Mouse (Mus musculus) spleen, adult 2 months (tissue): Measurements from ENCODE around the gene Cdc42.

Experiments
- CTCF ChIP-seq: fragments of 200-500 bp; IDR thresholded peaks from 2 replicates; pipeline ENCODE4 v1.5.1; 2011; ENCODE audit warnings: mild to moderate bottlenecking, inconsistent platforms; ENCODE audit not compliant: insufficient read depth, insufficient read length, insufficient replicate concordance; ENCODE audit errors: extremely low read depth
- POLR2A ChIP-seq: fragments of 200-500 bp; IDR thresholded peaks from 2 replicates; pipeline ENCODE4 v1.6.1; 2011; ENCODE audit warnings: low read depth, low read length, inconsistent platforms

- no peak for TF ChIP-seq CTCF
- TF ChIP-seq POLR2A, result no peak
Observed at GRCm38 (mm10) chr4:137297611-137298010, 59.9 kb downstream of the Cdc42 start.
